ENCODE assay signal across 8 mouse cellular contexts in genomic region chr12:112588426-112589256, GRCm38 (mm10). TPM values are rescaled to one million over a fixed set of nuclear protein-coding genes. Genes with fewer than 3 reads are reported as not detected.
DNase-seq lines count a peak whose midpoint lies in the region; ATAC-seq and TF ChIP-seq lines count a peak whose summit lies in the region.

Inf2 (plus strand) TSS chr12:112588784.

- TF ChIP-seq CTCF in liver, postnatal 0 days (IDR thresholded peaks at IDR 0.05; ENCODE audit: low read depth), result no peak

- H3K4me3 ChIP-seq in liver, postnatal 0 days (ENCODE audit: low read depth, low read length), result peak within 1 kb of the TSS; percentile 62
- H3K4me3 ChIP-seq in neural tube, embryonic 13.5 days, result peak within 1 kb of the TSS; percentile 49

- no peak for TF ChIP-seq EP300 in liver, postnatal 0 days (IDR thresholded peaks at IDR 0.05; ENCODE audit: low read depth)

- H3K27me3 ChIP-seq in liver, postnatal 0 days (ENCODE audit: insufficient read depth, low read length), result no peaks in the 10 kb centered on the region
- H3K27me3 ChIP-seq in neural tube, embryonic 13.5 days, result peaks cover 42% of the 10 kb centered on the region

- intact Hi-C loops in heart, postnatal 36 days (cut with DNase I), result loop anchor here (5.0 kb wide), 1 partner anchor 36 kb away; no protein-coding TSS in a partner anchor

- H3K27ac ChIP-seq in liver, postnatal 0 days (ENCODE audit: low read depth), result peak within 1 kb of the TSS; percentile 81
- no peak within 1 kb of the TSS for H3K27ac ChIP-seq in neural tube, embryonic 13.5 days (replicated peaks)

- DNase-seq in ES-CJ7 (ENCODE audit: low read depth, low spot score), result peak; percentile 70
- DNase-seq in cerebellum, adult 18-20 months, result peak; percentile 53 to 59
- DNase-seq in forelimb bud, embryonic 11.5 days (ENCODE audit: low read depth, low spot score), result peak; percentile 51
- DNase-seq in heart, postnatal 36 days, result peak; percentile 82 to 85
- DNase-seq in layer of hippocampus, adult 18-20 months (ENCODE audit: low spot score in 2 of 2), result peak; percentile 80 to 90
- peak; percentile 88 for DNase-seq in liver, postnatal 0 days
- peak; percentile 87 for DNase-seq in testis, postnatal 10 days (ENCODE audit: low spot score)

- H3K9me3 ChIP-seq in liver, postnatal 0 days (ENCODE audit: low read length), result no peaks in the 10 kb centered on the region
- H3K9me3 ChIP-seq in neural tube, embryonic 13.5 days, result no peaks in the 10 kb centered on the region

- peak within 1 kb of the TSS; percentile 86 for H3K4me2 ChIP-seq in liver, postnatal 0 days (ENCODE audit: low read depth, low read length)
- H3K4me2 ChIP-seq in neural tube, embryonic 13.5 days, result peak within 1 kb of the TSS; percentile 83

- ATAC-seq in liver, postnatal 0 days, result peak; percentile 72
- ATAC-seq in neural tube, embryonic 13.5 days (ENCODE audit: low read depth), result peak; percentile 74

- peaks cover 66% of the 10 kb centered on the region for H3K4me1 ChIP-seq in liver, postnatal 0 days (ENCODE audit: insufficient read depth)
- H3K4me1 ChIP-seq in neural tube, embryonic 13.5 days (replicated peaks), result peaks cover 41% of the 10 kb centered on the region

- H3K36me3 ChIP-seq in liver, postnatal 0 days (replicated peaks; ENCODE audit: insufficient read depth, low read length), result no peaks in the 10 kb centered on the region
- no peaks in the 10 kb centered on the region for H3K36me3 ChIP-seq in neural tube, embryonic 13.5 days

- peak within 1 kb of the TSS; percentile 68 for H3K9ac ChIP-seq in liver, postnatal 0 days (replicated peaks)
- peak within 1 kb of the TSS; percentile 70 for H3K9ac ChIP-seq in neural tube, embryonic 13.5 days

- WGBS in liver, postnatal 0 days (ENCODE audit: insufficient replicate concordance), result under 1% methylated on average over 43 of the region's 60 CpGs
- 1% methylated on average over 58 of the region's 60 CpGs for WGBS in neural tube, embryonic 13.5 days

RNA-seq across cellular contexts. Expression of gene Inf2, which starts in this region (rescaled TPM):
- 10 to 100 TPM; 16.6 to 23.9 TPM for total RNA-seq in heart, postnatal 36 days (2021)
- total RNA-seq in layer of hippocampus, adult 18-20 months (2021), result 100 to 1,000 TPM; 105 to 111 TPM
- 1.8 and 1.9 TPM in 2 replicates for polyA plus RNA-seq in liver, postnatal 0 days (2015; fragmentation: Nextera tagmentation; extraction: Ambion mirVana)
- 1.4 and 1.5 TPM in 2 replicates for polyA plus RNA-seq in neural tube, embryonic 13.5 days (2015; fragmentation: Nextera tagmentation; extraction: Ambion mirVana)

Comparison
In these comparisons a context has a peak if more than half of its experiments do, and no peak if none do; other contexts are left out.
1. RNA of gene Inf2 (total RNA-seq): 105 to 111 TPM in layer of hippocampus, adult 18-20 months; 16.6 to 23.9 TPM in heart, postnatal 36 days; every median in the first group is over 4 times any median in the second.
2. Peak in every context shown above with its lines, with median percentiles within 50 percentile points of each other: DNase-seq.